Mouse (Mus musculus) G1E (cell line): ENCODE measurements around the gene Sgpp1. TPM values are rescaled to one million over a fixed set of nuclear protein-coding genes. Genes with fewer than 3 reads are reported as not detected.

Source experiments
- ATAC-seq: 2 replicates; pipeline ENCODE4 v1.8.0; 2016; ENCODE audit warnings: mild to moderate bottlenecking; ENCODE audit not compliant: insufficient number of reproducible peaks, poor library complexity, low FRiP score, severe bottlenecking; ENCODE audit errors: extremely low read depth
- DNase-seq: peaks from one replicate; pipeline ENCODE4 v3.0.0; 2012; ENCODE audit warnings: low spot score
- H3K27me3 ChIP-seq: 2 replicates; pipeline ENCODE4 v1.6.1; 2012; ENCODE audit warnings: mild to moderate bottlenecking, low read length, inconsistent platforms; ENCODE audit not compliant: insufficient read depth
- H3K36me3 ChIP-seq: replicated peaks from 2 replicates; pipeline ENCODE3; 2012; ENCODE audit warnings: mild to moderate bottlenecking, inconsistent platforms
- H3K4me1 ChIP-seq: 2 replicates; pipeline ENCODE4 v1.6.1; 2012; ENCODE audit warnings: low read depth, low read length, inconsistent platforms, mixed read lengths; ENCODE audit not compliant: insufficient read depth
- H3K4me3 ChIP-seq: 2 replicates; pipeline ENCODE4 v1.5.1; 2012; ENCODE audit warnings: low read depth, mild to moderate bottlenecking, inconsistent platforms, low read length, moderate library complexity, mixed read lengths
- H3K9me3 ChIP-seq: replicated peaks from 2 replicates; pipeline ENCODE4 v1.6.1; 2012; ENCODE audit warnings: inconsistent platforms
- CTCF ChIP-seq: IDR thresholded peaks from 2 replicates; pipeline ENCODE4 v1.5.1; 2012; ENCODE audit warnings: low read depth, low read length, inconsistent platforms, mixed read lengths
- GATA1 ChIP-seq: IDR thresholded peaks from 2 replicates; pipeline ENCODE4 v1.6.1; 2012; ENCODE audit warnings: borderline replicate concordance, low read length, inconsistent platforms, mixed read lengths
- GATA2 ChIP-seq: IDR thresholded peaks from 2 replicates; pipeline ENCODE4 v1.6.1; 2012; ENCODE audit warnings: low read depth, low read length, inconsistent platforms, borderline replicate concordance
- POLR2AphosphoS5 ChIP-seq: IDR thresholded peaks from 2 replicates; pipeline ENCODE4 v1.6.1; 2012; ENCODE audit warnings: low read depth, low read length, inconsistent platforms; ENCODE audit not compliant: insufficient replicate concordance
- TAL1 ChIP-seq: conservative IDR thresholded peaks from 2 replicates; pipeline ENCODE4 v1.6.1; 2012; ENCODE audit warnings: low read depth, low read length, inconsistent platforms, mixed read lengths
- polyA plus RNA-seq: library from polyadenylated mRNA; stranded (reverse); fragments of >175 nt; gene quantifications from 2 replicates; pipeline ENCODE4 v1.2.3, GENCODE M21; 2012
- total RNA-seq, 2 experiments: library from RNA; stranded (forward) in 1 of 2; stranded (reverse) in 1 of 2; fragments of 200-1000 nt in 1 of 2; fragments of >200 nt in 1 of 2; fragmentation: Nextera tagmentation in 1 of 2; gene quantifications; 2 replicates each; pipeline ENCODE4 v1.2.3; 2014 to 2017

Sgpp1 gene
- total and polyA plus RNA-seq, 3 experiments, result 5.6 to 23.6 (median 16.8) TPM

DNA sequence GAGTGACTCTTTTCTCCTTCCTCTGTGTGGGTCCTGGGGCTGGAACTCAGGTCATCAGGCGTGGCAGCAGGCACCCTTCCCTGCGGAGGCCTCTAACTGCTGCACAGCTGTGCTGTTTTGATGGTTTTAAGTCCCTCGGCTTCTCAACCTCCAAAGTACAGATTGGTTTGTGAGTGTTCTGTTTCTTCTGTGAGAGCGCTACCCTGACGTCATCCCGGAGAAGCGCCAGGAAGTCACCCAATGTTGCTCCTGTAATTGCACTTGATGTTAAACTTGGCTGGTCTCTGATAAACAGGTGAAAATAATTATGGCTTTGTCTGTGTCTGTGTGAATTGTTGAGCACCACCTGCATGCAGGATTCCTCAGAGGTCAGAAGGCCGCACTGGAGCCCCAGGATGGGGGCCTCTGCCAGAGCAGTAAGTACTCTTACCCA is 31.4 kb upstream of the Sgpp1 start:
- Histone ChIP-seq H3K4me3 (no peak overlapping the region), H3K9me3 (peaks cover 2% of the 10 kb centered on the region; the same call in 1 of the 2 replicates), H3K36me3 (no peaks in the 10 kb centered on the region), H3K4me1 (peaks cover 6% of the 10 kb centered on the region), H3K27me3 (peaks cover 9% of the 10 kb centered on the region)
- ATAC-seq, result no peak
- no peak for DNase-seq
- TF ChIP-seq GATA2 (no peak), CTCF (no peak), GATA1 (no peak), POLR2AphosphoS5 (no peak), TAL1 (no peak)

DNA sequence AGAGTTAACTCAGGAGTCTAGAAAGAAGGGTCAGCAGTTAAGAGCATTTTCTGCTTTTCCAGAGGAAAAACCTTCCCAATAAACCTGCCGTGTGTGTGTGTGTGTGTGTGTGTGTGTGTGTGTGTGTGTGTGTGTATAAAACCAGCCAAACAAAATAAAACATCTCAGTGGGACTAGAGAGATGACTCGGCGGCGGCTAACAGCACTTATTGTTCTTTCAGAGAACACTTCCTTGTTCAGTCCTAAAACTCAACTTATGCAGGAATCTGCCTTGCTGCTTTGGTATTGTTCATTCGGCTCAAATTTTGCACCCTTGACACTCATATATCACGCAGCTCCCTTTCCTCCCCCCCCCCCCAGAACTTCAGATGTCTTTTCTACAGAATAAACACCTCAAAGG is 30.9 kb upstream of the Sgpp1 start:
- no peak for DNase-seq
- Histone ChIP-seq H3K4me1 (peaks cover 2% of the 10 kb centered on the region), H3K27me3 (peaks cover 9% of the 10 kb centered on the region), H3K4me3 (no peak overlapping the region), H3K9me3 (peaks cover 2% of the 10 kb centered on the region; the same call in 1 of the 2 replicates), H3K36me3 (no peaks in the 10 kb centered on the region)
- TF ChIP-seq GATA1 (no peak), GATA2 (no peak)
- ATAC-seq, result no peak

DNA sequence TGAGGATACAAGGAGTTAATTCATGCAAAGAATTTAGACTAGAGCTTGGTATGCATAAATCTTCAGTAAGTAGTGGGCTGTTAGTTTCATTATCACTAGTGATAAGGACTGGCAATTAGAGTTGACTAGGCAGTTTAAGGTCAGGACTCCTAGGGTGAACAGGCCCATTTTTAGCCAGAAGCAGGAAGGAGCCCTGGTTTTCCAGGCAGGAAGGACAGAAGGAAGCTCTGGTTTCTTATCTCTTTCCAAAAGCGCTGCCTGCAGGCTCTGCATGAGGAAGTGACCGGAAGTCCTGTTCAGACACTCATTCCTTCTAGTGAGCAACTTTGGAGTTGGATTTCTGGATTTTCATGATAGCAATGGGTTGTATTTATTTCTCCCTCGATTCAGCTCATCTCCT is 30.2 kb upstream of the Sgpp1 start:
- H3K4me1 ChIP-seq, result peaks cover 2% of the 10 kb centered on the region; the same call in 1 of the 2 replicates
- no peak for ATAC-seq
- H3K27me3 ChIP-seq, result peaks cover 9% of the 10 kb centered on the region
- no peak for TF ChIP-seq CTCF
- TF ChIP-seq GATA1, result no peak
- TF ChIP-seq GATA2, result no peak
- TF ChIP-seq POLR2AphosphoS5, result no peak
- no peak for TF ChIP-seq TAL1
- DNase-seq, result no peak
- peaks cover 2% of the 10 kb centered on the region; the same call in 1 of the 2 replicates for H3K9me3 ChIP-seq
- no peak overlapping the region for H3K4me3 ChIP-seq
- no peaks in the 10 kb centered on the region for H3K36me3 ChIP-seq

DNA sequence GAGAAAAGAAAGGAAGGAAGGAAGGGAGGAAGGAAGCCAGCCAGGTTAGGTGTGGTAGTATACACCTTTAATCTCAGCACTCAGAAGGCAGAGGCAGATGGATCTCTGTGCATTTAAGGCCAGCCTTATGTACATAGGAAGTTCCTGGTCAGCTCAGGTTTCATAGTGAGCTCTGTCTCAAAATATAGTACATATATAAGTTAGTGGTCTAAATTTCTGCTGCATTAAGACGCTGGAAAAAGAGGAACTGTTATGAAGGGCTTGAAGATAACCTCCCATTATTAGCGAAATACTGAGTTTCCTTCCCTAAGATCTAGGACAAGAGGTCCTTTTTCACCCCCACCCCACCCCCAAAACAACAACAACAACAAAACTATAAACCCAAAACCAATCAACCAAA is 20.9 kb upstream of the Sgpp1 start:
- Histone ChIP-seq H3K27me3 (peaks cover 16% of the 10 kb centered on the region; the same call in 1 of the 2 replicates), H3K9me3 (no peaks in the 10 kb centered on the region), H3K36me3 (no peaks in the 10 kb centered on the region), H3K4me3 (no peak overlapping the region), H3K4me1 (peaks cover 19% of the 10 kb centered on the region)
- DNase-seq, result no peak
- no peak for ATAC-seq
- TF ChIP-seq GATA1 (no peak), GATA2 (no peak), POLR2AphosphoS5 (no peak), CTCF (no peak), TAL1 (no peak)

DNA sequence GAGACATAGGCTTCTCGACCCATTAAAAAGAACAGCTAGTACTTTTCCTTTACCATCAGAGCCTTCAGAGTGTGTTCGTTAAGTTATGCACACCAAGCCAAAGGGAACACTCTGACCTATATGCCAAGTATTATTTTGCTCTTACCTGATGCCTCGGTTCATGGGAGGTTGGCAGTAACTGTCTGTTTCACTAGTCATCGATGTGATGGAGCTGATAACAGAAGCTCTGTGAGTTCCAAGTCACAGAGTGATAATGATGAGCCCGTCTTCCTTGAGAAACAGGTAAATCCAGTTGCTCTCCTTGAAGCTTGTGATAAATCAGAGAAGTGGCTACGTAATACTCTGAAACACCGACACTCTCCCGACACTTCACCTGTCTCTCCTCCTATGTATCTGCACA is 18.2 kb upstream of the Sgpp1 start:
- Histone ChIP-seq H3K36me3 (no peaks in the 10 kb centered on the region), H3K9me3 (no peaks in the 10 kb centered on the region), H3K27me3 (peaks cover 17% of the 10 kb centered on the region), H3K4me1 (peaks cover 12% of the 10 kb centered on the region), H3K4me3 (no peak overlapping the region)
- DNase-seq, result no peak
- TF ChIP-seq GATA1, result no peak
- no peak for ATAC-seq

DNA sequence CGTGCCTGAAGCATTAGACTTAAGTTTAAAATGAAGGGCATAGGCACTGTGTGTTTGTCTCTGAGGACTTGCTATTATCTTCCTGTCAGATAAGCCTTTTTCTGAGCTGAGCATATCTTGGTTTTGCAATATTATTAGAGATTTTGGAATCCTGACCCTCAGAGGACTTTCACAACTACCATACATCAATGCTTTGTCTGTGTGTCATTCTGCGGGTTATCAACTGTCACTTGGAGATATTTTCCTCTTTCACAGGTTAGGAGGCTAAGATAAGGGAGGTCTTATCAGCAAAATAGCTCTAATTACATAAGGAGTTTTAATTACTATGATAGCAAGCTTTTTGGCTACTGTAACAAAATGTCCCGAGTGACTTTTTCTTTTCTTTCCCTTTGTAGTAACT is 16.5 kb upstream of the Sgpp1 start:
- peak; percentile 54 for ATAC-seq
- DNase-seq, result no peak
- TF ChIP-seq POLR2AphosphoS5 (no peak), TAL1 (no peak), GATA1 (no peak)
- H3K9me3 ChIP-seq, result no peaks in the 10 kb centered on the region
- no peak overlapping the region for H3K4me3 ChIP-seq
- H3K4me1 ChIP-seq, result peaks cover 14% of the 10 kb centered on the region
- H3K27me3 ChIP-seq, result peaks cover 16% of the 10 kb centered on the region
- no peaks in the 10 kb centered on the region for H3K36me3 ChIP-seq

DNA sequence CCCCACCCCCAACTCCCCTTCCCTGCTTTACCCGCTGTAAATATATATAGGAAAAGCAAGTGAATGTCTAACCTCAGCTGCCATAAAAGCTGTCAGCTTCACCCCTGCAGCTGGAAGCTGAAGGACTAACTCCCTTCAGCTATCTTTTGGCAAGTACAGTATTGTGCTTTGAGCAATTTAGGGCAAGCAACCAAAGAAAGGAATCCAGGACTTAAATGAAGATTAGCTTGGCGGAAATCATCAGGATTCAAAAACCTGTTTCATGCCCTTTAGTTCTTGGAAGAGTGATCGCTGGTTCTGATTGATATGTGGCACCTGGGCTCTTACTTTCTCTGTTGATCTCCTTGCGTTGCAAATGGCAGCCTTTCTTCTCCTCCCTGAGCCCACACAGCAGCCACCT is 13.0 kb upstream of the Sgpp1 start:
- TF ChIP-seq GATA2 (no peak), TAL1 (no peak), GATA1 (no peak), POLR2AphosphoS5 (no peak), CTCF (no peak)
- DNase-seq, result no peak

More for the DNA sequence above, 13.0 kb upstream of the Sgpp1 start:
- Histone ChIP-seq H3K36me3 (no peaks in the 10 kb centered on the region), H3K4me3 (no peak overlapping the region), H3K9me3 (no peaks in the 10 kb centered on the region), H3K27me3 (peaks cover 9% of the 10 kb centered on the region), H3K4me1 (peaks cover 17% of the 10 kb centered on the region)
- no peak for ATAC-seq
